Mouse (Mus musculus): Measurements from ENCODE around the gene Ermp1.

- TF ChIP-seq CTCF (IDR thresholded peaks at IDR 0.05; ENCODE audit: low read depth) (no peak), EP300 (IDR thresholded peaks at IDR 0.05; ENCODE audit: low read depth) (no peak)
Observed at GRCm38 (mm10) chr19:29659705-29660104, 11.5 kb upstream of the Ermp1 start.

All from liver, postnatal 0 days (tissue).